Mouse (Mus musculus): ENCODE measurements around the gene Ddx50. TPM values are rescaled to one million over a fixed set of nuclear protein-coding genes. Genes with fewer than 3 reads are reported as not detected.
"Not testable (repeated sequence)": the region's sequence is repeated elsewhere in the genome, so short reads cannot be mapped to it uniquely, and the experiment has no call there.

Gene Ddx50
- polyA plus RNA-seq, 1 experiment from 2014 or later: 130 TPM

DNA sequence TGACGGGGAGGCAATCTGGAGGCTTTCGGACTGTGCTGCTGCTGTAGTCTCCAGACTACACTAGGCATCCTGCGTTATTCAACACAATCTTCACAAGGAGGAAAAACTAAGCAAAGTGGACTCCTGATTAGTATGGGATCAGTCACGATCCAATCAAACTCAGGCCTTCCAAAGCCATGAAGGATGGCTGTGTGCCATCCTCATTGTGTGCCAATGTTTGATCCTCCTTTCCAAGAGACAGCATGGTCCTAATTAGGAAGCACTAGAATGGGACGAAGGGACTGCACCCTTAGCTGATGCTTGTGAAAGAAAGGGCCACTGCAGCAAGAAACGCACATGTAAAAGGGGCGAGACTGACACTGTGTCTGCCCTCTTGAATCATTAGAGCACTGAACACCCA, 58.5 kb downstream of the Ddx50 start:
- no peak for DNase-seq (ENCODE audit: low spot score)
- Histone ChIP-seq H3K27ac (no peak overlapping the region), H3K4me3 (no peak overlapping the region), H3K27me3 (ENCODE audit: low read depth, poor library complexity, severe bottlenecking) (no peaks in the 10 kb centered on the region), H3K4me1 (no peaks in the 10 kb centered on the region), H3K9me3 (replicated peaks) (no peaks in the 10 kb centered on the region), H3K36me3 (peaks cover 97% of the 10 kb centered on the region)
- WGBS: 92% methylated on average over 7 of the region's 7 CpGs

DNA sequence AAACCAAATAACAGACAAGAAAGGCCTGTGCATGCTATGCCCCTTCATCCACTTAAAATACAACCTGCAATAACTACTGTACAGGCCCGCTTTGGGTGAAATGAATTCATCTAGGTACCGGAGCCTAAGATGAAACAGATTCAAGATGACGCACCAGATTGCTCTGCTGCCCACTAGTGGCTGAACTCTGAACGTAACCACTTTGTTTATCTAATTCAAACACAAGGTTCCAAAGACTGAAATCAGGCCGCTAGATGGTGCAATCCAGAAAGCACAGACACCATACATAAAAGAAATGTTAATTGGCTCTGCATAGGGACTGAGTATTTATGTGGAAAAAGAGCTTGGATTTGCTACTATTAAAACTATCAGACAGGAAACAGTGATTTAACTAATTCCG, 60.8 kb downstream of the Ddx50 start:
- Histone ChIP-seq H3K36me3 (peaks cover 100% of the 10 kb centered on the region), H3K27ac (no peak overlapping the region), H3K4me1 (no peaks in the 10 kb centered on the region), H3K27me3 (ENCODE audit: low read depth, poor library complexity, severe bottlenecking) (no peaks in the 10 kb centered on the region), H3K9me3 (replicated peaks) (no peaks in the 10 kb centered on the region), H3K4me3 (no peak overlapping the region)
- 66% methylated on average over 6 of the region's 6 CpGs for WGBS
- DNase-seq (ENCODE audit: low spot score): peak; percentile 72

DNA sequence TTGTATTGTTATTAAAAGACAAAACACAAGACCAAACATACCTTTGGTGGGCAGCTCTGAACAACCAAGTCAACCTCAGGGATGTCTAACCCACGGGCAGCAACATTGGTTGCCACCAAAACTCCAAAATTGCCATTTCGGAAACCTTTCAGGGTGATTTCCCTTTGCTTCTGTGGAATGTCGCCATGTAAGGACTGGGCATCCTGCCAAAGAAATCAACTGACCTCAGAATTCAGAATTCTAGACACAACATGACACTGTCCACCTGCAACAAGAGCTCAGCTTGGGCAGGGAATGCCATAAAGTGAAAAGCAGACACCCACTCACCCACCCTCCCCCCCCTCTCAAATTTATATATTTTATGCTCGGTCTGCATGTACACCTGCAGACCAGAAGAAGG, 62.4 kb downstream of the Ddx50 start:
- Histone ChIP-seq H3K27me3 (ENCODE audit: low read depth, poor library complexity, severe bottlenecking) (no peaks in the 10 kb centered on the region), H3K4me1 (no peaks in the 10 kb centered on the region), H3K4me3 (no peak overlapping the region), H3K9me3 (replicated peaks) (no peaks in the 10 kb centered on the region), H3K36me3 (peaks cover 100% of the 10 kb centered on the region), H3K27ac (no peak overlapping the region)
- WGBS: 91% methylated on average over 4 of the region's 4 CpGs
- DNase-seq (ENCODE audit: low spot score): no peak

DNA sequence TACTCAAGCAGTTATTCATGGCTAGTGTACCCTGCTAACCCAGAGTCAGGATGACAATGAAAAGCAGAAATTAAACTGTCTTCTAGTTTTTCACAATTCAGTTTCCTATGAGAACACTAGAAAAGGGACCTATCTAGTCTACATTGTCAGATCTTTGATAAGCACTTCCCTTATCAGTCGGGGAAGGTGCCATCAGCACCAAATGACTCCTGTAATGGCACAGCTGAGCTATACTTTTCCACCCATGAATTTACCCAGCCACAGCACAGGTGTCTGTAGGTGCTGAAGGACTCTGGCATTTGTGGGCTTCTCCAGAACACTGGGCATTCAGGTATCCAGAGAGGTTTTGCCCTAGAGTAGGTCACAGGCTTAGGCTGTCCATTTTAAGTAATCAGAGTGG, 67.8 kb downstream of the Ddx50 start:
- no peak for DNase-seq (ENCODE audit: low spot score)
- Histone ChIP-seq H3K27me3 (ENCODE audit: low read depth, poor library complexity, severe bottlenecking) (no peaks in the 10 kb centered on the region), H3K36me3 (peaks cover 91% of the 10 kb centered on the region), H3K4me1 (no peaks in the 10 kb centered on the region), H3K27ac (no peak overlapping the region), H3K4me3 (no peak overlapping the region), H3K9me3 (replicated peaks) (no peaks in the 10 kb centered on the region)
- 82% methylated on average over 1 of the region's 1 CpGs for WGBS

DNA sequence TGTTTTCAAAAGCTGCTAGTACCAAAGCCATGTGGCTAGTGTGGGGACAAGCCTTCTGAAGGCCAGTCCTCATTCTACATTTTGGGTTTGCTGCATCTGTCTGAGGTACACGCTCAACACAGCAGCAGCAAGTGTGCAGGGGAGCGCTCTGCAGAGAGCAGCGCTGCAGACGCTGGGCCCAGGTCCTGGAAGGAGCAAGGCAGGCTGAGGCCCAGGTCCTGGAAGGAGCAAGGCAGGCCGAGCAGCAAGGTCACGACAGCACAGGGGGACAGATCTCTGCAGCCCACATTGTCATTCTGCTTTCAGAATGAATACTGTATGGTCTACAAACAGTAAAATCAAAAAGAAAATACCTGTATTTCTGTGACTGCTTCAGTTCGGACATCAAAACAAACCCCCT, 68.3 kb downstream of the Ddx50 start:
- H3K4me3 ChIP-seq: no peak overlapping the region
- no peaks in the 10 kb centered on the region for H3K9me3 ChIP-seq (replicated peaks)
- H3K36me3 ChIP-seq: peaks cover 86% of the 10 kb centered on the region
- H3K27ac ChIP-seq: no peak overlapping the region
- no peaks in the 10 kb centered on the region for H3K27me3 ChIP-seq (ENCODE audit: low read depth, poor library complexity, severe bottlenecking)
- no peak for DNase-seq (ENCODE audit: low spot score)
- 84% methylated on average over 7 of the region's 7 CpGs for WGBS
- H3K4me1 ChIP-seq: peaks cover 1% of the 10 kb centered on the region

DNA sequence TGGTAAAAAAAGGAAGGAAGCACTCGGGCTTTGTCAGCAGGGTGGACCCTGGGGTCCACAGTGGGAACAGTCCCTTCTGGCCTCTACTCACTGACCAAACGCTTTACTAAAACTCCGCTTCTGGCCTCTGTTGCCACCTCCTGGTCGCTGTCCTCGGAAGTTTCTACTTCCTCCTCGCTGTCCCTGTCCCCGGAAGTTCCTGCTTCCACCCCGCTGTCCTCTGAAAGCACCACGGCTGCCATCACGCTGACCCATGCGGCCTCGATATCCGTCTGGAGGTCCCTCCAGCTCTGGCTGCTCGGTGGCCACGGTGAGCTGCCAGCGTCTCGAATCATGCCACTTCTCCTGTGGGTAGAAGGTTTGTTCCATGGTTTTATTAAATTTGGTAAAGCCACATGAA, 68.8 kb downstream of the Ddx50 start:
- no peaks in the 10 kb centered on the region for H3K27me3 ChIP-seq (ENCODE audit: low read depth, poor library complexity, severe bottlenecking)
- 95% methylated on average over 17 of the region's 17 CpGs for WGBS
- peaks cover 81% of the 10 kb centered on the region for H3K36me3 ChIP-seq

DNA sequence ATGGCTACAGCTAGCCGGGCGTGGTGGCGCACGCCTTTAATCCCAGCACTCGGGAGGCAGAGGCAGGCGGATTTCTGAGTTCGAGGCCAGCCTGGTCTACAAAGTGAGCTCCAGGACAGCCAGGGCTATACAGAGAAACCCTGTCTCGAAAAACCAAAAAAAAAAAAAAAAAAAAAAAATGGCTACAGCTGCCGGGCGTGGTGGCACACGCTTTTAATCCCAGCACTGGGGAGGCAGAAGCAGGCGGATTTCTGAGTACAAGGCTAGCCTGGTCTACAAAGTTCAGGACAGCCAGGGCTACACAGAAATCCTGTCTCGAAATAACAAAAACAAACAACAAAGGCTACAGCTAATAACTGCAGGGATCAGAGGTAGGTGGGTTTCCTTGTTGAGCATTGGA, 71.9 kb downstream of the Ddx50 start:
- H3K9me3 ChIP-seq (replicated peaks); DNase-seq (ENCODE audit: low spot score); H3K27ac ChIP-seq; H3K4me3 ChIP-seq; H3K27me3 ChIP-seq (ENCODE audit: low read depth, poor library complexity, severe bottlenecking): not testable (repeated sequence)
- Histone ChIP-seq H3K4me1 (peaks cover 12% of the 10 kb centered on the region), H3K36me3 (peaks cover 71% of the 10 kb centered on the region)
- WGBS: 89% methylated on average over 12 of the region's 13 CpGs

More for the DNA sequence above, 68.8 kb downstream of the Ddx50 start:
- Histone ChIP-seq H3K9me3 (replicated peaks) (no peaks in the 10 kb centered on the region), H3K27ac (no peak overlapping the region), H3K4me1 (peaks cover 6% of the 10 kb centered on the region), H3K4me3 (no peak overlapping the region)
- DNase-seq (ENCODE audit: low spot score): no peak

DNA sequence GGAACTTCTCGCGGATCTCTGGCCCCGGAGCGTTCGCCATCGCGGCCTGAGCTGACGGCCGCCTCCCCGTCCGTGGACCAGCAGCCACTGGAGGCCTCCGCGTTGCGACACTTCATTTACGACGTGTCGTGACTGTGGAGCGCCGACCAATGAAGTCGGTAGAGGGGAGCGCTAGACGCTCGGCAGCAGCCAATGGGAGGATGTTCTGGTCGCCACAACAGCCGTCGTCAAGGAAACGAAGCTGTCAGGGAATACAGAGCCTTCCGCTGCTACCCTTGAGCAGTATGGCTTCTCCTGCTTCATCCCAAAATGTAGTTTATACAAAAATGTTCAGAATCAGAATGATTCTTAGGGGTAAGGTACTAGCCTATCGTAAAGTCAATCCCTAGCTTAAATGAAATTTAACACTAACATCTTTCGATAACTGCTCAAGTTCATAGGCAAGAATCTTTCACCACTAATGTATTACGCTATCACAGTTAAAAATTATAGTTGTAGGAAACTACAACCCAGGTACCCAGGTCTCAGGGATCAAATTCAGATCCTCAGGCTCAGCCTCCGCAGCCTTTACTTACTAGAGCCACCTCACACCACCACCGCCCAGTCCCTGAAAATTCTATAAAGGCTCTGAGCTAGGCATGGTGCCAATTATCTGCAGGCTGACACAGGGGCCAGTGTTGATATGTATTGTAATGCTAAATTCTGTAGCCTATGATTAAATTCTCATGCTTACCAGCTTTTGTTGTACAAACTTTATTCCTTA, 72.5 kb downstream of the Ddx50 start, which contains the start of gene Kif1bp:
Kif1bp (minus strand) TSS at position 120 of the 763 bp plus-strand sequence.
- H3K27ac ChIP-seq: peak within 1 kb of the TSS; percentile 84

DNA sequence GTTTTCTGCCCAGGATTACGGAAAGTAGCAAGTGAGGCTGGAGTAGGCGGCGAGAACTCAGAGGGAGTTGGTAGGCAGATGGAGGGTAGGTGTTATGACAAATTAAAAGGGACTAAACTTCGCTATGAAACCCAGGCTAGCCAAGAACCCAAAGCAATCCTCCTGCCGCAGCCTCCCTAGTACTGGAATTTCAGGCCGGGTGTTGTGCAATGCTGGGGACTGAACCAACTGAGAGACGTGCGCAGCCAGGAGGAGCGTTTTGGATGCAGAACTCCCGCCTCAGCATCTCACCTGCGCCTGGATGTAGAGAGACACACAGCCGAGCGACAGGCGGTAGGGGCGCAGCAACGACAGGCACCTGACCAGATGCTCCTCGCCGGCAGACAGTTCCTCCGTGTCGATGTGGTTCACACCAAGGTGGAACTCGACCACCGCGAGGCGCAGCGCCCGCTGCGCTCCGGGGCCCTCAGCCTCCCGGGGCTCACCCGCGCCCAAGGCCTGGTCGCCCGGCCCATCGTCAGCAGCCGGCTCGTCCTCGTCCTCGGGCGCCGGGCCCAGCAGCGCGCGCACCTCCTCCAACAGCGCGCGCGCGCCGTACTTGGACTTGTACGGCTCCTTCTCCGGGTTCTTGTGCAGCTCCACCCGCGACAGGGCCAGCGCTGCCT, 73.2 kb downstream of the Ddx50 start:
- Histone ChIP-seq H3K27me3 (ENCODE audit: low read depth, poor library complexity, severe bottlenecking) (no peaks in the 10 kb centered on the region), H3K27ac (peak overlapping the region; percentile 84), H3K36me3 (peaks cover 70% of the 10 kb centered on the region), H3K4me1 (peaks cover 12% of the 10 kb centered on the region), H3K9me3 (replicated peaks) (no peaks in the 10 kb centered on the region), H3K4me3 (peak overlapping the region; percentile 89)
- 1% methylated on average over 54 of the region's 54 CpGs for WGBS
- no peak for DNase-seq (ENCODE audit: low spot score)

More for the DNA sequence above, 72.5 kb downstream of the Ddx50 start, which contains the start of gene Kif1bp:
- DNase-seq (ENCODE audit: low spot score): peak; percentile 97
- Histone ChIP-seq H3K9me3 (replicated peaks) (no peaks in the 10 kb centered on the region), H3K27me3 (ENCODE audit: low read depth, poor library complexity, severe bottlenecking) (no peaks in the 10 kb centered on the region), H3K4me3 (peak within 1 kb of the TSS; percentile 89), H3K36me3 (peaks cover 71% of the 10 kb centered on the region), H3K4me1 (peaks cover 12% of the 10 kb centered on the region)
- 6% methylated on average over 33 of the region's 33 CpGs for WGBS

DNA sequence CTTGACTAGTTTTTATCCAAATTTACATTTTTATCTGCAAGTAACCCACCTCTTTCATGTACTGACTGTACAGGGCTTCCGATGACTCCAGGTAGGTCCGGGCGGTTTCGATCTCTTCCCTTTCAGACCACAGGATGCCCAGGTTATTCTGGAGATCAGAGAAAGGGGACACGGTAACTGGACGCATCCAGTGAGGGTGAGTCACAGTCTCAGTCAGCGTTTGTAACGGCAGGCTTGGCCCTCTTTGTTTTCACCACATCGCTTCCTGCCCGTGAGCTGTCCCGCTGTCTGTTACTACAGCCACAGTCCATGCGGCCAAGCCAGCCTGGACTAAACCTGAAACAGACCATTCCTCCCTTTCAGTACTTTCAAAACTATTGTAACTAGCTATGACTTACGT, 76.0 kb downstream of the Ddx50 start:
- Histone ChIP-seq H3K9me3 (replicated peaks) (no peaks in the 10 kb centered on the region), H3K4me1 (peaks cover 12% of the 10 kb centered on the region), H3K4me3 (no peak overlapping the region), H3K27me3 (ENCODE audit: low read depth, poor library complexity, severe bottlenecking) (no peaks in the 10 kb centered on the region), H3K27ac (no peak overlapping the region), H3K36me3 (peaks cover 66% of the 10 kb centered on the region)
- 92% methylated on average over 13 of the region's 13 CpGs for WGBS
- DNase-seq (ENCODE audit: low spot score): no peak

DNA sequence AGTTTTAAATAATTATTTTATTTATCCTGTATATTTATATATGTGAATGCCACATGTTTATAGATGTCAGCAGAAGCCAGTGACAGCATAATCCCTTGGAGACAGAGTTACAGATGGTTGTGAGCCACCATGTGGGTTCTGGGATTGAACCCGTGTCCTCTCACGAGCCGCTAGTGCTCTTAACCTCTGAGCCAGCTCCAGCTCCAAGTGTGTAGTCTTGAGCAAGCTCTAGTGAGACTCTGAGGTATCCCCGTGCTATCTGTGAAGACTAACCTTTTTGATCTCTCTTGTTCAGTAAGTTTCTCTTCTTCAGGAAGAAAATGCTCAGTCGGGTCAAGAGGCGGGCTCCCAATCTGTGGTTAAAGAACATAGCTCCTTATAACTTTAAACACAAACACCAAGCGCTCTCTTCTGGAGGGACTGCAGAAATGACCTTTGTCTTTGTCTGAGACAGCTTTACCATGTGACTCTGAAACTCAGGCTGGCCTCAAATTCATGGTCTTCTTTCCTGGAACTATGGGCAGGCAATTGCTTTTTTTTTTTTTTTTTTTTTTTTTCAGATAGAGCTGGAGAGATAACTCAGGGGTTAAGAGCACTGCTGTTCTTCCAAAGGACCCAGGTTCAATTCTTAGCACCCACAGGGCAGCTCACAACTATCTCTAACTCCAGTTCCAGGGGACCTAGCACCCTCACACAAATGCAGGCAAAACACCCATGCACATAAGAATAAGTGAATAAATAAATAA, 80.7 kb downstream of the Ddx50 start:
- Histone ChIP-seq H3K27me3 (ENCODE audit: low read depth, poor library complexity, severe bottlenecking) (no peaks in the 10 kb centered on the region), H3K4me1 (no peaks in the 10 kb centered on the region), H3K4me3 (no peak overlapping the region), H3K36me3 (peaks cover 94% of the 10 kb centered on the region), H3K27ac (no peak overlapping the region), H3K9me3 (replicated peaks) (no peaks in the 10 kb centered on the region)
- 93% methylated on average over 7 of the region's 7 CpGs for WGBS
- DNase-seq (ENCODE audit: low spot score): no peak

DNA sequence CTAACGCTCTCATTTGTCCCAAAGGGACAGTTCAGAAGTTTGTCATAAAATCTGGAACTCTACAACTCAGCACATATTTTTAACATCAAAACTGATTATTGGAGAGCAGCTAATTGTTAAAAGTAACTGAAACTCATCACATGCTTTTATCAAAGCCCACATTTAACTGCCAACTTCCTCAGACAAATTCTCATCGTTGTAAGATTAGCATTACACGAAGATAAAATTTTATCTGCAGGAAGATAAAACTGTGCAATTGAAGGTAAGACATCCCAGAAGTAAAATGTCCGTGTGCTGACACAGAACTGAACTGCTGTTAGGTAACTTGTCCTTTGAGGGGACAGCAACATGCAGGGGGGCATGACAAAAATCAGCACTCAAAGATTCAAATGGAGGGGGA, 82.2 kb downstream of the Ddx50 start:
- H3K4me1 ChIP-seq: no peaks in the 10 kb centered on the region
- no peak overlapping the region for H3K27ac ChIP-seq
- H3K9me3 ChIP-seq (replicated peaks): no peaks in the 10 kb centered on the region
- no peak for DNase-seq (ENCODE audit: low spot score)
- H3K4me3 ChIP-seq: no peak overlapping the region
- peaks cover 94% of the 10 kb centered on the region for H3K36me3 ChIP-seq
- no peaks in the 10 kb centered on the region for H3K27me3 ChIP-seq (ENCODE audit: low read depth, poor library complexity, severe bottlenecking)
- 97% methylated on average over 4 of the region's 4 CpGs for WGBS
